Mouse (Mus musculus): Measurements from ENCODE around the gene Cdc42ep2. TPM values are rescaled to one million over a fixed set of nuclear protein-coding genes. Genes with fewer than 3 reads are reported as not detected.

The Cdc42ep2 gene
- total RNA-seq (2012; rRNA removed) (0.75 and 1.1 TPM in 2 replicates), polyA plus RNA-seq (2012; ENCODE audit: insufficient read depth in 1 of 2, insufficient read length in 2 of 2, low read depth in 1 of 2, low replicate concordance in 2 of 2, missing spikeins in 1 of 2) (1 to 10 TPM in 1 of 2 experiments, not detected in 1; 1.7 TPM)

DNA sequence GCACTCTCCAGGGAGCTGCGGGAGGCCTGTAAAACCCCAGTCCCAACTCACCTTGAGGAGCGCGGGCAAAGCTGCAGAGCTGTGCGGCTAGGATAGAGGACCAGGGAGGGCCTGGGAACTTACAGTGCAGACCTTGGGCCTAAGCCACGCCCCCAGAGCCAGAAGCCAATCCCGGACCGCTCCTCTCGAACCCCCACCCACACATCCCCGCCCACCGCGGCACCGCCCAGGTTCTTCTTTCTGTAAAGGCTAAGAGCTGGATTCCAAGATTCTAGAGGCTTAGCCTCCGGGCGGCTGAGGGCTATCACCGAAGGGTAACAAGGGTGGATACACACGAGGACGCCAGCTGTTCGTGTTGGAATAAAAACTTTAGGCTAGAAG lies at the start of gene Cdc42ep2:
Cdc42ep2 (minus strand) TSS at position 104 of the 381 bp plus-strand sequence.
- Histone ChIP-seq H3K4me1 (ENCODE audit: control insufficient read depth in 1 of 2, insufficient read depth in 2 of 2, low read length in 2 of 2) (peaks cover 12 to 16% of the 10 kb centered on the region in 2 experiments), H3K9me3 (replicated peaks; ENCODE audit: insufficient read depth, low read length) (no peaks in the 10 kb centered on the region), H3K27ac (ENCODE audit: control insufficient read depth, low read depth, low read length) (peak within 1 kb of the TSS; percentile 6; the same call in 1 of the 2 replicates), H3K9ac (ENCODE audit: control insufficient read depth, low read depth, low read length, poor library complexity, severe bottlenecking) (peak within 1 kb of the TSS; percentile 52), H3K4me3 (ENCODE audit: control insufficient read depth in 1 of 2, insufficient read depth in 1 of 2, low read depth in 2 of 2, low read length in 2 of 2) (peak within 1 kb of the TSS; percentile 57 to 68), H3K27me3 (ENCODE audit: control insufficient read depth in 1 of 2, insufficient read depth in 2 of 2, low read length in 2 of 2) (no peaks in the 10 kb centered on the region), H3K79me2 (ENCODE audit: control insufficient read depth, insufficient read depth, low read length, poor library complexity) (no peaks in the 10 kb centered on the region), H3K36me3 (ENCODE audit: control insufficient read depth in 1 of 2, insufficient read depth in 2 of 2, low read length in 2 of 2) (peaks cover 0 to 12% of the 10 kb centered on the region in 2 experiments; a peak in 2 of 4 replicates)
- DNase-seq (ENCODE audit: low read depth, low spot score), result peak; percentile 97
- TF ChIP-seq JUND (IDR thresholded peaks at IDR 0.05; ENCODE audit: low read depth, low read length), result no peak
- TF ChIP-seq UBTF (IDR thresholded peaks at IDR 0.05; ENCODE audit: borderline replicate concordance, insufficient read depth, low read depth, low read length), result 0 out of 2 replicates have a peak, but pooled peaks have one; percentile 21
- TF ChIP-seq NELFE (IDR thresholded peaks at IDR 0.05; ENCODE audit: low read depth, low read length), result peak; percentile 47; the same call in 1 of the 2 replicates
- TF ChIP-seq POLR2A (IDR thresholded peaks at IDR 0.05; ENCODE audit: control insufficient read depth in 1 of 2, insufficient read depth in 1 of 2, low read depth in 1 of 2, low read length in 2 of 2, poor library complexity in 1 of 2), result peak in 1 of 2 experiments; percentile 57; a peak in 1 of 4 replicates
- 0 out of 2 replicates have a peak, but pooled peaks have one; percentile 53 for TF ChIP-seq ZMIZ1 (IDR thresholded peaks at IDR 0.05; ENCODE audit: low read depth, low read length)
- TF ChIP-seq SIN3A (IDR thresholded peaks at IDR 0.05; ENCODE audit: low read length), result 0 out of 2 replicates have a peak, but pooled peaks have one; percentile 18
- TF ChIP-seq MXI1 (IDR thresholded peaks at IDR 0.05; ENCODE audit: low read depth, low read length), result 0 out of 2 replicates have a peak, but pooled peaks have one; percentile 23
- TF ChIP-seq TBP (IDR thresholded peaks at IDR 0.05; ENCODE audit: low read depth, low read length), result 0 out of 2 replicates have a peak, but pooled peaks have one; percentile 22
- TF ChIP-seq TCF12 (IDR thresholded peaks at IDR 0.05; ENCODE audit: low read depth, low read length), result 0 out of 2 replicates have a peak, but pooled peaks have one; percentile 35
- TF ChIP-seq POLR2AphosphoS5 (IDR thresholded peaks at IDR 0.05; ENCODE audit: borderline replicate concordance, low read depth, low read length), result no peak

- H3K36me3 ChIP-seq (ENCODE audit: control insufficient read depth in 1 of 2, insufficient read depth in 2 of 2, low read length in 2 of 2), result peaks cover 0 to 17% of the 10 kb centered on the region in 2 experiments; a peak in 2 of 4 replicates
- peak overlapping the region; percentile 64 for H3K27ac ChIP-seq (ENCODE audit: control insufficient read depth, low read depth, low read length)
- no peaks in the 10 kb centered on the region for H3K27me3 ChIP-seq (ENCODE audit: control insufficient read depth in 1 of 2, insufficient read depth in 2 of 2, low read length in 2 of 2)
- peaks cover 0 to 26% of the 10 kb centered on the region in 2 experiments; a peak in 3 of 4 replicates for H3K4me1 ChIP-seq (ENCODE audit: control insufficient read depth in 1 of 2, insufficient read depth in 2 of 2, low read length in 2 of 2)
- no peak overlapping the region; the same call in 1 of the 2 replicates for H3K9ac ChIP-seq (ENCODE audit: control insufficient read depth, low read depth, low read length, poor library complexity, severe bottlenecking)
- H3K4me3 ChIP-seq (ENCODE audit: control insufficient read depth in 1 of 2, insufficient read depth in 1 of 2, low read depth in 2 of 2, low read length in 2 of 2), result no peak overlapping the region
- peak; percentile 81 for DNase-seq (ENCODE audit: low read depth, low spot score)
- peaks cover 12% of the 10 kb centered on the region for H3K79me2 ChIP-seq (ENCODE audit: control insufficient read depth, insufficient read depth, low read length, poor library complexity)
- no peaks in the 10 kb centered on the region for H3K9me3 ChIP-seq (replicated peaks; ENCODE audit: insufficient read depth, low read length)
- TF ChIP-seq CHD1 (IDR thresholded peaks at IDR 0.05; ENCODE audit: low read depth, low read length) (no peak), HCFC1 (IDR thresholded peaks at IDR 0.05; ENCODE audit: low read depth, low read length) (no peak), ZMIZ1 (IDR thresholded peaks at IDR 0.05; ENCODE audit: low read depth, low read length) (no peak), MAX (IDR thresholded peaks at IDR 0.05; ENCODE audit: low read length) (no peak), USF1 (IDR thresholded peaks at IDR 0.05; ENCODE audit: low read depth, low read length) (no peak), RCOR1 (IDR thresholded peaks at IDR 0.05; ENCODE audit: low read depth, low read length) (peak; percentile 90), JUND (IDR thresholded peaks at IDR 0.05; ENCODE audit: low read depth, low read length) (no peak), POLR2AphosphoS2 (IDR thresholded peaks at IDR 0.05; ENCODE audit: low read length) (no peak), SMC3 (IDR thresholded peaks at IDR 0.05; ENCODE audit: low read depth, low read length) (peak; percentile 19; the same call in 1 of the 2 replicates), MAFK (IDR thresholded peaks at IDR 0.05; ENCODE audit: borderline replicate concordance, low read depth, low read length) (no peak), BHLHE40 (IDR thresholded peaks at IDR 0.05; ENCODE audit: borderline replicate concordance, low read depth, low read length) (peak; percentile 91), GATA1 (IDR thresholded peaks at IDR 0.05; ENCODE audit: low read depth, low read length) (peak; percentile 93), NRF1 (IDR thresholded peaks at IDR 0.05; ENCODE audit: insufficient read depth, low read depth, low read length, poor library complexity, severe bottlenecking) (no peak), ZKSCAN1 (IDR thresholded peaks at IDR 0.05; ENCODE audit: low read depth, low read length) (no peak), ELF1 (IDR thresholded peaks at IDR 0.05; ENCODE audit: low read depth, low read length) (no peak), TCF12 (IDR thresholded peaks at IDR 0.05; ENCODE audit: low read depth, low read length) (peak; percentile 92), SIN3A (IDR thresholded peaks at IDR 0.05; ENCODE audit: low read length) (peak; percentile 37; the same call in 1 of the 2 replicates), RAD21 (IDR thresholded peaks at IDR 0.05; ENCODE audit: low read depth, low read length) (no peak), TBP (IDR thresholded peaks at IDR 0.05; ENCODE audit: low read depth, low read length) (no peak), TAL1 (IDR thresholded peaks at IDR 0.05; ENCODE audit: low read length) (peak; percentile 75), POLR2A (IDR thresholded peaks at IDR 0.05; ENCODE audit: control insufficient read depth in 1 of 2, insufficient read depth in 1 of 2, low read depth in 1 of 2, low read length in 2 of 2, poor library complexity in 1 of 2) (no peak), EP300 (IDR thresholded peaks at IDR 0.05; ENCODE audit: low read depth in 1 of 2, low read length in 2 of 2) (peak; percentile 83 to 87), KAT2A (conservative IDR thresholded peaks at IDR 0.05; ENCODE audit: low read depth, low read length) (no peak), ZNF384 (IDR thresholded peaks at IDR 0.05; ENCODE audit: low read depth, low read length) (0 out of 2 replicates have a peak, but pooled peaks have one; percentile 11), ZC3H11A (IDR thresholded peaks at IDR 0.05; ENCODE audit: low read depth, low read length) (no peak)
Measured at GRCm38 (mm10) chr19:5967664-5968063, 43.0 kb upstream of the Cdc42ep2 start.
